Mouse (Mus musculus): Measurements from ENCODE around the gene Ckap5.

- no peak for TF ChIP-seq CTCF (IDR thresholded peaks at IDR 0.05; ENCODE audit: low read depth, low read length)
- no peak for TF ChIP-seq POLR2A (IDR thresholded peaks at IDR 0.05; ENCODE audit: borderline replicate concordance, low read depth, low read length)
These were observed 123.2 kb downstream of the Ckap5 start, which contains the start of the genes Zfp408 and Arhgap1 for GRCm38 (mm10) chr2:91649553-91650359.

Measured in bone marrow macrophage, adult 2 months (primary cell).